Mouse (Mus musculus): ENCODE measurements around the gene Kcnq5.

- TF ChIP-seq GATA1 (IDR thresholded peaks at IDR 0.05; ENCODE audit: borderline replicate concordance, low read length): no peak
- no peak for TF ChIP-seq FLI1 (IDR thresholded peaks at IDR 0.05; ENCODE audit: low read length)
These were observed 505.8 kb downstream of the Kcnq5 start for GRCm38 (mm10) chr1:21455971-21456370.
